Mouse (Mus musculus) embryonic facial prominence, embryonic 15.5 days (tissue): ENCODE data around the gene Etl4. TPM values are rescaled to one million over a fixed set of nuclear protein-coding genes. Genes with fewer than 3 reads are reported as not detected.

ENCODE experiments used
- ATAC-seq: fragments of 200-750 bp; cut with Nextera tagmentation; 2 replicates; pipeline ENCODE4 v1.8.0; 2017; ENCODE audit warnings: low read depth, moderate TSS enrichment; ENCODE audit not compliant: insufficient number of reproducible peaks, low FRiP score, low TSS enrichment
- H3K27ac ChIP-seq: fragments of 300-500 bp; sonication (generic); replicated peaks from 2 replicates; pipeline ENCODE4 v1.5.1; 2015; ENCODE audit warnings: mild to moderate bottlenecking, inconsistent platforms
- H3K27me3 ChIP-seq: fragments of 300-500 bp; sonication (generic); 2 replicates; pipeline ENCODE4 v1.6.1; 2015; ENCODE audit warnings: inconsistent platforms
- H3K36me3 ChIP-seq: fragments of 300-500 bp; sonication (generic); 2 replicates; pipeline ENCODE4 v1.6.1; 2015; ENCODE audit warnings: mild to moderate bottlenecking, inconsistent platforms
- H3K4me1 ChIP-seq: fragments of 300-500 bp; sonication (generic); 2 replicates; pipeline ENCODE4 v1.6.1; 2015; ENCODE audit warnings: inconsistent platforms
- H3K4me2 ChIP-seq: fragments of 300-500 bp; sonication (generic); replicated peaks from 2 replicates; pipeline ENCODE4 v1.6.1; 2015; ENCODE audit warnings: mild to moderate bottlenecking, inconsistent platforms
- H3K4me3 ChIP-seq: fragments of 300-500 bp; sonication (generic); replicated peaks from 2 replicates; pipeline ENCODE4 v1.5.1; 2015; ENCODE audit warnings: mild to moderate bottlenecking, inconsistent platforms
- H3K9ac ChIP-seq: fragments of 300-500 bp; sonication (generic); 2 replicates; pipeline ENCODE4 v1.6.1; 2015; ENCODE audit warnings: inconsistent platforms
- H3K9me3 ChIP-seq: fragments of 300-500 bp; sonication (generic); replicated peaks from 2 replicates; pipeline ENCODE4 v1.6.1; 2016; ENCODE audit warnings: inconsistent platforms
- WGBS: fragments of 180-500 bp; shearing (Covaris S2); methylation state at CpG from one replicate; pipeline ENCODE4 v1.1.7; 2015; 5-methylcytosine and 5-hydroxymethylcytosine counted together
- polyA plus RNA-seq: library from polyadenylated mRNA; unstranded; fragments of >200 nt; fragmentation: Nextera tagmentation; extraction: Ambion mirVana; gene quantifications from 2 replicates; pipeline ENCODE4 v1.2.1, GENCODE M21; 2015

The Etl4 gene
- polyA plus RNA-seq, 1 experiment from 2014 or later: 39.0 TPM

DNA sequence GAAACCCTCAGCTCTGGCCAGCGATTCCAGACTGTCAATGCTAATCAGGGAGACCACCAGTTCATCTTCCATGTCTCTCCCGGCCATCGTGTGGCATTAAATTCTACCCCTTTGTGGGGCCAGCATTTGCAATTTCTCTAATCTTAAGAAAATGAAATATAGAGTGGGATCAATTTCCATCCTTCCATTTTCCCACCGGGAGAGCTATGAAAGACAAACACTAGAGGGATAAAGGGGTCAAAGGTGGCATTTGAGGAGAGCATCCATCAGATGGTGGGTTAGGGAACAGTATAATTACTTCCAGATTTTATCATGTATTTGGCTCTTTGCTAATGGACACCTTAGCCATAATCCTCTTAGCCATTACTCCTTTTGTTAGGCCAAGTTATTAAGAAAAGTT, 321.8 kb downstream of the Etl4 start:
- Histone ChIP-seq H3K9me3 (no peaks in the 10 kb centered on the region), H3K4me1 (no peaks in the 10 kb centered on the region), H3K4me2 (no peak overlapping the region), H3K27me3 (no peaks in the 10 kb centered on the region), H3K4me3 (no peak overlapping the region), H3K9ac (no peak overlapping the region), H3K36me3 (no peaks in the 10 kb centered on the region), H3K27ac (no peak overlapping the region)
- ATAC-seq: no peak
- WGBS: 24% methylated on average over 4 of the region's 4 CpGs

DNA sequence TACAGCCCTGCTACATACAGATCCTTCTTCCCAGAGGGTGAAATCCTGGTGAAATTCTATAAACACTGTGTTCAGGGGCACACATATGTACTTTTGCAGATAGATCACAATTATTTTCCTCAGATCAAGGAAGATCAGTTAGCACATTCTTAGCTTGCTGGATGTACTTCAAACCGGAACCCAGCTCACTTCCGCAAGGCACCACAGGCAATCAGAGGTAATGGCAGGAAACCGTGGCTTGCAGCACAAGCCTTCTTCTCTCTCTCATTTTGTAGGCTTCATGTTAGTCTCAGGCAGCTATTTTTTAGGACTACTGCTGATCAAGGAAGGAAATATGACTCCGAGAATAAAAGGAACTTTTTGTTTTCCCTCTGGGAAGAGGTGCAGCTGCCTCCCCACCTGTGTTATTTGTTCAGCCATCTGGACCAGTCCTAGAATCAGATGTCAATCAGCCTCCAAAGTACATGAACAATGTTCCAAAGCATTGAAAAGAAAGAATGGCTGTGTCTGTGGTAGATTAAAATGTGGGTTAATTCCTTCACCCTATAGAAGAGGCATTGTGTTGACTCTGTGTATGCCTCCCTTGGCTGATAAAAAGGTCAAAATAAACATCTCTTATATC, 338.6 kb downstream of the Etl4 start:
- Histone ChIP-seq H3K4me1 (peaks cover 4% of the 10 kb centered on the region; the same call in 1 of the 2 replicates), H3K27ac (no peak overlapping the region), H3K9ac (no peak overlapping the region), H3K9me3 (no peaks in the 10 kb centered on the region), H3K4me3 (no peak overlapping the region), H3K36me3 (no peaks in the 10 kb centered on the region), H3K27me3 (no peaks in the 10 kb centered on the region), H3K4me2 (no peak overlapping the region)
- ATAC-seq: peak; percentile 51
- 38% methylated on average over 4 of the region's 4 CpGs for WGBS

DNA sequence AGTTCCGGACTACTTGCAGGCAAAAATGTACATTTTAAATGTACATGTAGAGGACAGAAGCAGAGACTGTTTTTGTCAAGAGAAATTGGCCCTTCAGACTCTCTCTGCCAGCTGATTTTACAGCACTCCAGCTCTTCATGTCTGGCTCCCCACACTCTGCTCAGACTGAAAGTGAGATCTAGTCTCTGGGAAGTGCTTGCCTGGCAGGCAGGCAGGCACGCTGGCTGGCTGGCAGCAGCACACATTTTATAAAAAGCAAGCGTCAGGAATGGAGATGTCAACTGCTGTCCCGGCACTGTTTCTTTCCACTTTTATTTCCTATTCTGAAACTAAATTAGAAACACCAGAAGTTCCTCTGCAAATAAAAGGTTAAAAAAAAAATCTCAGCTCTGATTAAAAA, 339.8 kb downstream of the Etl4 start:
- Histone ChIP-seq H3K9ac (no peak overlapping the region), H3K27me3 (no peaks in the 10 kb centered on the region), H3K4me2 (no peak overlapping the region), H3K36me3 (no peaks in the 10 kb centered on the region), H3K4me3 (no peak overlapping the region), H3K4me1 (peaks cover 4% of the 10 kb centered on the region; the same call in 1 of the 2 replicates), H3K27ac (no peak overlapping the region), H3K9me3 (no peaks in the 10 kb centered on the region)
- WGBS: 27% methylated on average over 4 of the region's 4 CpGs
- ATAC-seq: no peak

DNA sequence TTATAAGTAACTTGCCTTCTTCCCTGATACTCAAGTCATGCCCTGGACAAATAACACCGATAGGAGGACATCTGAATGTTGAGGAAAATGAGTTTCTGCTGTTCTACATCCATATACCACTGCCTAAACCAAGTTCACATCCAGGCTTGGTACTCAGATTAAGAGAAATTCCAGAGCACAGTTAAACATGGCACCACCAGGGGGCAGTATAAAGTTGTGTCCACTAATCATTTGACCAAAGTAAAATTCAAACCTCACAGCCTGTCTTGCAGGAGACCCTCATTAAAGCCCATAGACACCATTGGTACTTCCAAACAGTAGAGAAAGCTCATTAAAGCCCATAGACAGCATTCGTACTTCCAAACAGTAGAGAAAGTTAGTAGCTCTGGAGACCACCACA, 366.5 kb downstream of the Etl4 start:
- H3K4me3 ChIP-seq: no peak overlapping the region
- no peak overlapping the region for H3K9ac ChIP-seq
- H3K9me3 ChIP-seq: no peaks in the 10 kb centered on the region
- H3K4me2 ChIP-seq: no peak overlapping the region
- ATAC-seq: no peak
- no peak overlapping the region for H3K27ac ChIP-seq
- H3K4me1 ChIP-seq: no peaks in the 10 kb centered on the region
- H3K36me3 ChIP-seq: no peaks in the 10 kb centered on the region
- 57% methylated on average over 2 of the region's 2 CpGs for WGBS
- no peaks in the 10 kb centered on the region for H3K27me3 ChIP-seq

DNA sequence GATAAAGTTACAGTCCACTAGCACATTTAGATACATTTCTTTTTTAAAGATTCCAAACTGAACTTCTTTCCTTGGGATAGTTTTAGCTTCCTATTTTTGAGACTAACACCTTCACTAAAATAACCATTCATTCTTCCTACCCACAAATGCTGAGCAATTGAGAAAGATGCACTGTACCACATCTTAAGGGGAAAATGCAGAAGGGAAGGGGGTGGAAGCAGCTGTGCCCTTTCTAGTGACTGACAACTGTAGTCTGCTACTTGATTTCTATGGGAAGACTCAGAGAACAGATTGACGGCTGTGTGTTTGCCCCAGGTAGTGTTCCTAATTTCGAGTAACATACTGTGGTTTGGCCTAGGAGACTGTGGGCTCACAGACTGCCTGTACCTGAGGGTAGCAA, 372.3 kb downstream of the Etl4 start:
- H3K4me2 ChIP-seq: no peak overlapping the region

DNA sequence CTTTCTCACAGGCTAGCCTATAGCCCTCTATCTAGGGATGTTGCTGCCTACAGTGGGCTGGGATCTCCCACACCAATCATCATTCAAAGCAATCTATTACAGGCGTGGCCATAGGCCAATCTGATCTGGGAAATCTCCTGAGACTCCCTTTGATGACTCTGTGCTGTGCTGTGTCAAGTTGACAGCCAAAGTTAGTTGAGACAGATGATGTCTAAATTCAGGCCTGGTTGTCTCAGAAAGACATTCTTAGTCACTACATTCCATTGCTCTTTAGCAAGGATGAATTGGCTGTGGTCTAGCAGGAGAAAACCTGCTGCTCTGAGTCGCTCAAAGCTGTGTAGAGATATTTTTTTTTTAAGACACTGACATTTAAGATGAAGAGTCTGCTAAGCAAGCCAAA, 374.8 kb downstream of the Etl4 start:
- Histone ChIP-seq H3K27me3 (no peaks in the 10 kb centered on the region), H3K9ac (no peak overlapping the region), H3K4me3 (no peak overlapping the region), H3K4me2 (no peak overlapping the region), H3K27ac (no peak overlapping the region), H3K9me3 (no peaks in the 10 kb centered on the region), H3K4me1 (no peaks in the 10 kb centered on the region), H3K36me3 (no peaks in the 10 kb centered on the region)
- ATAC-seq: no peak
- 57% methylated on average over 2 of the region's 2 CpGs for WGBS

More for the DNA sequence above, 372.3 kb downstream of the Etl4 start:
- 67% methylated on average over 2 of the region's 2 CpGs for WGBS
- Histone ChIP-seq H3K27ac (no peak overlapping the region), H3K9me3 (no peaks in the 10 kb centered on the region), H3K9ac (no peak overlapping the region), H3K4me1 (no peaks in the 10 kb centered on the region), H3K36me3 (no peaks in the 10 kb centered on the region), H3K27me3 (no peaks in the 10 kb centered on the region), H3K4me3 (no peak overlapping the region)
- ATAC-seq: no peak

DNA sequence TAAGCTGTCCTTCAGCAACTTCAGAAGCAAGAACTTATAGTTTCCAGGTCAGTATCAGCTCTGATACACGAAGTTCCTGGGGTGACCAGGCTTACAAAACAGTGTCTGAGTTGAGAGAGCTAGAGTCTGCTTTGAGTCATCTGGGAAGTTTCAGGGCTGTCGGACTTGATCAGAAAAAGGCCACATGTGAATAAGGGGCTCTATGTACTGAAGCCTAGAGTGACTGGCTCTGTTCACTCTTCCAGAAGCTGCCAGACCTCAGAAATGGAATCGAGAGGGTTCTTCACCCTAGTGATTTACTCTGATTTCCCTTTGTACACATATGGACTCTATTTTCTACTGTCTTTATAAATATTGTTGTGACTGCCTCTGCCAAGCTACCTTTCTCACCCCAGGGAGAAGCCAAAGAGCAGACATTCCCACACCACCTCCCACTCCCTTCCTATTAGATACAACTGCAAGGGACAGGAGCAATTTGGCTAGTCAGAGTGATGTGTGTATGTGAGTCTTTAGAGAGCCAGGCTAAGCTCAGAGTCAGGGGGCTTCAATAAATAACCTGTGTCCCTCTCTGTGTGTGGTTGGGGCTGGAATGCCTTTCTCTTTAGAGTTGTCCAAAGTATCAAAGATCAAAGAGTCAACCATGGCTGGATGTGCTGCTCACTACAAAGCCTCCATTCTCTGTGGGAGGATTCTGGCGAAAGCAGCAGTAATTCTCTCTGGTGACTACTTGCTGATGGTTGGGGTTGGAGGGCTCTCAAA, 381.6 kb downstream of the Etl4 start:
- Histone ChIP-seq H3K4me2 (no peak overlapping the region), H3K4me3 (no peak overlapping the region), H3K9me3 (no peaks in the 10 kb centered on the region), H3K9ac (no peak overlapping the region), H3K4me1 (0 out of 2 replicates have a peak, but pooled peaks cover 4% of the 10 kb centered on the region), H3K36me3 (no peaks in the 10 kb centered on the region), H3K27ac (no peak overlapping the region), H3K27me3 (no peaks in the 10 kb centered on the region)
- WGBS: 41% methylated on average over 4 of the region's 4 CpGs
- ATAC-seq: 0 out of 2 replicates have a peak, but pooled peaks have one; percentile 34

DNA sequence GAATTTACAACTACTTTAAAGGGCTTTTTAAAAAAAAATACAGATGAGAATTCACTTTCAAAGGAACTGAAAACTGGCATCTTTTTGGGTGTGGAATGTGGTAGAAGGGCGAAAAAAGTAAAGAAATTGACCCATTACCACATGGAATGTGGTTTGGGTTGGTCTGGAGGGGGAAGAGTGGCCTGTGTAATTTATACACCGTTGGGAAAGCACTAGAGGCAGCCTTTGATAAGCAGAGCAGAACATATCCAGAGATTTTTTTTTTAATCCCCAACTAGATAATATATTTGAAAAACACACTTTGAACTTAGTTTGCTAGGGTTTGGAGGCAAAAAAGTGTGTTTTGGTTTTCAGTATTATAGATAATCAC, 382.1 kb downstream of the Etl4 start:
- H3K27ac ChIP-seq: no peak overlapping the region
- 0 out of 2 replicates have a peak, but pooled peaks cover 4% of the 10 kb centered on the region for H3K4me1 ChIP-seq
- no peaks in the 10 kb centered on the region for H3K9me3 ChIP-seq
- H3K27me3 ChIP-seq: no peaks in the 10 kb centered on the region
- WGBS: 31% methylated on average over 2 of the region's 2 CpGs
- H3K9ac ChIP-seq: no peak overlapping the region
- no peak overlapping the region for H3K4me2 ChIP-seq
- H3K4me3 ChIP-seq: no peak overlapping the region
- no peak for ATAC-seq
- no peaks in the 10 kb centered on the region for H3K36me3 ChIP-seq

DNA sequence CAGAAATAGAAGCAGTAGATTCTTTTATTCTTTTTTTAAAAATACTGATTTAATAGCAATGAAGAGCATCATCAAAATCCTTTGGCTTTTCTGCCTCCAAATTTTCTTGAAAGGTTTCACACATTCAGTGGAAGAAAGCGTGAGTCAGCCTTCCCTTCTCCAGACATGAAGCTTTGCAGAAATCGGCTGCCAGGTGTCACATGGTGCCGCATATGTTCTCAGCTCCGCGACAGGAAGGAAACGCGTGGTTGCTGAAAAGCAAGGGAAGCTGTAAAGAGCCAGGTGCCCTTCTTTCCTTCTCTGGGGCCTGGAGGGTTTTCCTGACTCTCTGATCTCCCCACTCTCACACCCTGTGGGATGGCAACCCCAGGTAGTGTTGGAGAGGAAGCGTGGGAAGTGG, 383.8 kb downstream of the Etl4 start:
- Histone ChIP-seq H3K27ac (no peak overlapping the region), H3K4me2 (no peak overlapping the region), H3K4me1 (0 out of 2 replicates have a peak, but pooled peaks cover 4% of the 10 kb centered on the region), H3K36me3 (no peaks in the 10 kb centered on the region), H3K9me3 (no peaks in the 10 kb centered on the region), H3K4me3 (no peak overlapping the region), H3K27me3 (no peaks in the 10 kb centered on the region), H3K9ac (no peak overlapping the region)
- no peak for ATAC-seq
- WGBS: 79% methylated on average over 8 of the region's 8 CpGs

DNA sequence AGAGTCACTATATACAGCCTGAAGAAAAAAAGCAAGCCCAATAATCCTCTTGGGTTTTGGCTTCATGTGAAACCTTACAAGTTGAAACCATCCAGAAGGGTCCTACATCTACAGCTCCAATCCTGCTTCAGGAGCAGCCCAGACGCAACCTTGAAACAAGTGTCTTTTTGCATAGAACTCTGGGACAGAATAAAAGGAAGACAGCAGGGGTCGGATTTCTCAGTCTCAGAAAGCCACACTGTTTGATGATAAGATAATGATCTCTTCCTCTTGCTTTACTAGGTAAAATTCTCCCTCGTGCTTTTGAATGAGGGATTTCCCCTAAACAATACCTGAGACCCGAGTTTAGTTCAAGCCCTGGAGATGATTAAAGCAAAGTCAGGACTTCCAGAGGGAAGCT, 385.0 kb downstream of the Etl4 start:
- WGBS: 20% methylated on average over 4 of the region's 4 CpGs
- Histone ChIP-seq H3K27me3 (no peaks in the 10 kb centered on the region), H3K27ac (no peak overlapping the region), H3K36me3 (no peaks in the 10 kb centered on the region), H3K4me3 (no peak overlapping the region), H3K4me1 (0 out of 2 replicates have a peak, but pooled peaks cover 4% of the 10 kb centered on the region), H3K4me2 (no peak overlapping the region), H3K9me3 (no peaks in the 10 kb centered on the region), H3K9ac (no peak overlapping the region)
- no peak for ATAC-seq

DNA sequence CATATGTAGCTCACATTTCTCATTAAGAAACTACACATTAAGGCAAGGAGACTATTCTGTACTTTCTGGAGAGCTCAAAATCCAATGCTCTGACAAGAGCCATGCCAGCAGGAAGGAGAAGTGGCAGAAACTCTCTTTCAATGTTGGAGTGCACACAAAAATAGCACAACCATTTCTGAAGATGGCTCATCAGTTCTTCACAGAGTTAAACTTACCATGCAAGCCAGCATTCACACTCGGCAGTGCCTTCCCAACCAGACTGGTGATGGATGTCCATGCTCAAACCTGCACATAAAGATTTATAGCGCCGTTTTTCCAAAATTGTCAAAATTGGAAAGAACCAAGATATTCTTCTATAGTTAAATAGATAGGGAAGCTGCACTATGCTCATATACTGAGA, 392.9 kb downstream of the Etl4 start:
- no peak for ATAC-seq
- no peaks in the 10 kb centered on the region for H3K4me1 ChIP-seq
- H3K9me3 ChIP-seq: no peaks in the 10 kb centered on the region
- no peak overlapping the region for H3K27ac ChIP-seq
- H3K4me2 ChIP-seq: no peak overlapping the region
- H3K27me3 ChIP-seq: no peaks in the 10 kb centered on the region
- WGBS: 92% methylated on average over 3 of the region's 3 CpGs
- no peak overlapping the region for H3K4me3 ChIP-seq
- no peak overlapping the region for H3K9ac ChIP-seq
- no peaks in the 10 kb centered on the region for H3K36me3 ChIP-seq

DNA sequence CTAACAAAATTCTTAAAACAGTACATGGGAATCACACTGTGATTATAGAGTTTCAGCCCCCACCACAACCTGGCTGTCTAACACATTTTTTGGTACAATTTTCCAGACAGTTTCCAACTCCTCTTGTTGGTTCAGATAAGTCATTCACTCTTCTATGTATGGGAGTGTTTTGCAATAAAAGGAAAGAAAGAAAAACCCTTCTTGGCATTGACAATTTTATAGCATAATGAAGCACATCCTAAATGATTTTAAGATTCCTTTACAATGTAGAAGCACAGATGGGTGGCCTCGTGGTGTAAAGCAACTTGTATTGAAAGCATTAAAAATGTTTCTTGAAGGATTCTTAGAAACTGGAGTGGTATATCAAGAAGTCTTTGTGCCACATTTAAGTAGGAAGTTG, 415.4 kb downstream of the Etl4 start:
- Histone ChIP-seq H3K4me3 (no peak overlapping the region), H3K9ac (no peak overlapping the region), H3K4me1 (no peaks in the 10 kb centered on the region), H3K27me3 (no peaks in the 10 kb centered on the region), H3K27ac (no peak overlapping the region), H3K4me2 (no peak overlapping the region), H3K9me3 (no peaks in the 10 kb centered on the region), H3K36me3 (no peaks in the 10 kb centered on the region)
- WGBS: 43% methylated on average over 1 of the region's 1 CpGs
- no peak for ATAC-seq
